Mouse (Mus musculus): Measurements from ENCODE around the gene Slc28a3.

DNA sequence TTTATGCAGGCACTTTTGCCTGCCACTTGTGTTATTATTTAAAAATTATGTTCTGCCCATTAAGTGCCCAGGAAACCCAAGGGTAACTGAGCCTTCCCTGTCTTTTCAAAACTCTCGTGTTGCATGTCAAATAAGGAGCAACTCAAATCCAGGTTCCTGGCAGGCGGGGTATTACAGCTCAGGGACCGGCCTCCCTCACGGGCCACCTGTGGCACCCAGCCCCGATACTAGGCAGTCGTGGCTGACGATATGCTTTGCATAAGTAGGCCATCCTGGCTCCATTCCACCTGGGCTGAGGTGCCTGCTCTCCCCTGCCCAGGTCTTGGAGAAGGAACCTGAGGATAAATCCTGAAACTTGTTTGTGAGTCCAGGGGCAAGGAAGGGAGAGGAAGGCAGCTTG is 618 bp downstream of the Slc28a3 start:
- TF ChIP-seq POLR2A (IDR thresholded peaks at IDR 0.05; ENCODE audit: borderline replicate concordance, control insufficient read depth, low read depth, low read length): no peak
- TF ChIP-seq CTCF (IDR thresholded peaks at IDR 0.05; ENCODE audit: control insufficient read depth, insufficient read depth, low read length): no peak

All from bone marrow, adult 2 months (tissue).